Mouse (Mus musculus): Measurements from ENCODE around the gene Usp6nl.

Gene Usp6nl

GRCm38 (mm10) chr2:6376071-6376470, 53.6 kb downstream of the Usp6nl start:
- DNase-seq (ENCODE audit: inconsistent ontology term) = no peak

- DNase-seq (ENCODE audit: inconsistent ontology term) = no peak
Observed at GRCm38 (mm10) chr2:6376941-6377340, 54.5 kb downstream of the Usp6nl start.

- DNase-seq (ENCODE audit: inconsistent ontology term) = no peak
Observed at GRCm38 (mm10) chr2:6378590-6379205, 56.2 kb downstream of the Usp6nl start.

GRCm38 (mm10) chr2:6379731-6380212, 57.3 kb downstream of the Usp6nl start:
- no peak for DNase-seq (ENCODE audit: inconsistent ontology term)

GRCm38 (mm10) chr2:6380401-6380800, 57.9 kb downstream of the Usp6nl start:
- DNase-seq (ENCODE audit: inconsistent ontology term) = no peak

- DNase-seq (ENCODE audit: inconsistent ontology term) = no peak
Observed at GRCm38 (mm10) chr2:6384407-6385146, 62.1 kb downstream of the Usp6nl start.

- DNase-seq (ENCODE audit: inconsistent ontology term) = no peak
Observed at GRCm38 (mm10) chr2:6389162-6389561, 66.7 kb downstream of the Usp6nl start.

GRCm38 (mm10) chr2:6391261-6391660, 68.8 kb downstream of the Usp6nl start:
- DNase-seq (ENCODE audit: inconsistent ontology term) = no peak

- no peak for DNase-seq (ENCODE audit: inconsistent ontology term)
Observed at GRCm38 (mm10) chr2:6391940-6392339, 69.5 kb downstream of the Usp6nl start.

- DNase-seq (ENCODE audit: inconsistent ontology term) = no peak
Observed at GRCm38 (mm10) chr2:6395851-6396625, 73.6 kb downstream of the Usp6nl start.

GRCm38 (mm10) chr2:6396626-6397146, 74.2 kb downstream of the Usp6nl start:
- peak; percentile 74 for DNase-seq (ENCODE audit: inconsistent ontology term)

- DNase-seq (ENCODE audit: inconsistent ontology term) = no peak
Observed at GRCm38 (mm10) chr2:6397166-6397565, 74.7 kb downstream of the Usp6nl start.

- DNase-seq (ENCODE audit: inconsistent ontology term) = no peak
Observed at GRCm38 (mm10) chr2:6398826-6399225, 76.4 kb downstream of the Usp6nl start.

GRCm38 (mm10) chr2:6401039-6401438, 78.6 kb downstream of the Usp6nl start:
- DNase-seq (ENCODE audit: inconsistent ontology term) = no peak

GRCm38 (mm10) chr2:6403375-6403774, 80.9 kb downstream of the Usp6nl start:
- no peak for DNase-seq (ENCODE audit: inconsistent ontology term)

- no peak for DNase-seq (ENCODE audit: inconsistent ontology term)
Observed at GRCm38 (mm10) chr2:6403991-6404390, 81.5 kb downstream of the Usp6nl start.

- no peak for DNase-seq (ENCODE audit: inconsistent ontology term)
Observed at GRCm38 (mm10) chr2:6404627-6405026, 82.2 kb downstream of the Usp6nl start.

- DNase-seq (ENCODE audit: inconsistent ontology term) = peak; percentile 69
Observed at GRCm38 (mm10) chr2:6405059-6406033, 82.9 kb downstream of the Usp6nl start.

GRCm38 (mm10) chr2:6407711-6408110, 85.2 kb downstream of the Usp6nl start:
- DNase-seq (ENCODE audit: inconsistent ontology term) = no peak

GRCm38 (mm10) chr2:6412645-6413044, 90.2 kb downstream of the Usp6nl start:
- DNase-seq (ENCODE audit: inconsistent ontology term) = no peak

- DNase-seq (ENCODE audit: inconsistent ontology term) = no peak
Observed at GRCm38 (mm10) chr2:6413723-6414122, 91.3 kb downstream of the Usp6nl start.
